Mouse (Mus musculus) kidney, embryonic 15.5 days (tissue): ENCODE measurements at regions not wholly inside any gene's neighbourhood (a gene's known extent, or its start where the extent isn't known, plus 50 kb on each side); places are given as distances from the start of the nearest gene placed in this dataset.

Experiments used
- ATAC-seq: fragments of 200-750 bp; cut with Nextera tagmentation; replicated peaks from 2 replicates; pipeline ENCODE4 v1.8.0; 2017; ENCODE audit warnings: moderate TSS enrichment; ENCODE audit not compliant: low FRiP score
- H3K27ac ChIP-seq: fragments of 300-500 bp; sonication (generic); 2 replicates; pipeline ENCODE4 v1.5.1; 2015; ENCODE audit warnings: mild to moderate bottlenecking, inconsistent platforms
- H3K27me3 ChIP-seq: fragments of 300-500 bp; sonication (generic); 2 replicates; pipeline ENCODE4 v1.6.1; 2015; ENCODE audit warnings: inconsistent platforms
- H3K36me3 ChIP-seq: fragments of 300-500 bp; sonication (generic); 2 replicates; pipeline ENCODE4 v1.6.1; 2015; ENCODE audit warnings: inconsistent platforms
- H3K4me1 ChIP-seq: fragments of 300-500 bp; sonication (generic); 2 replicates; pipeline ENCODE4 v1.6.1; 2015; ENCODE audit warnings: inconsistent platforms
- H3K4me2 ChIP-seq: fragments of 300-500 bp; sonication (generic); 2 replicates; pipeline ENCODE4 v1.6.1; 2015; ENCODE audit warnings: moderate library complexity, mild to moderate bottlenecking, inconsistent platforms
- H3K4me3 ChIP-seq: fragments of 300-500 bp; sonication (generic); replicated peaks from 2 replicates; pipeline ENCODE4 v1.5.1; 2015; ENCODE audit warnings: mild to moderate bottlenecking, inconsistent platforms
- H3K9ac ChIP-seq: fragments of 300-500 bp; sonication (generic); 2 replicates; pipeline ENCODE4 v1.6.1; 2015; ENCODE audit warnings: mild to moderate bottlenecking, inconsistent platforms
- H3K9me3 ChIP-seq: fragments of 300-500 bp; sonication (generic); replicated peaks from 2 replicates; pipeline ENCODE4 v1.6.1; 2016; ENCODE audit warnings: inconsistent platforms
- WGBS: fragments of 180-500 bp; shearing (Covaris S2); methylation state at CpG from one replicate; pipeline ENCODE4 v1.1.7; 2015; ENCODE audit warnings: mixed read lengths; 5-methylcytosine and 5-hydroxymethylcytosine counted together

DNA sequence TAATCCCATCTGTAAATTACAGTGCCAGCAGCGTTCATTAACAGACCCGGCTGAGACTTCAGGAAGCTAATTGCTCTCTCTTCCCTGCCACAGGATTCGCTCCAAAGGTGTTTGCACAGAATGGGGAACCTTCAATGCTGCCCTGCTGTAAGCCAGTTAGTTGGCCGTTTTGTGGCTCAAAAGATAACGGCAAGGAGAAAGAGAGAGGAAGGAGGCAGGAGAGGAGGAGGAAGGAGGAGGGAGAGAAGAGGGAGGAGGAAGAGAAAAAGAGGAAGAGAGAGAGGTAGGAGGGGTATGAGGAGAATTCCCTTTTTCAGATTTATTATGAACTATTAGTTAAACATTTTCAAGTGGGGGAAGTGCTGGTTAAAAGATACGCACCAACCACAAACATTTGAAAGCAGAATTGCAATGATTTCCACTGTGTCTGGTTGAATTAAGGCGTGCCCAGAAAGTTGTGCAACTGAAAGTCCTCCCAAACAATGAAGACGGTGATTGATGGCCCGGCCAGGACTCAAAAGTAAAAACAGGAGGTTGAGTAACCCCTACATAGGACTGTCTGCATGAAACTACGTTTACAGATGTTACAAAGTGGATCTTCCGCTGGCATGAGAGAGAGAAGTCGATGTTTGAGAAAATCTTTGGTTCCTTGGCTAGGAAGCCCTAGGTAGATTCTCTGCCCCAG, 273.6 kb downstream of the Mreg start:
- Histone ChIP-seq H3K27ac (no peak overlapping the region), H3K4me3 (no peak overlapping the region), H3K4me2 (no peak overlapping the region), H3K27me3 (no peaks in the 10 kb centered on the region), H3K9me3 (no peaks in the 10 kb centered on the region), H3K36me3 (no peaks in the 10 kb centered on the region), H3K4me1 (peaks cover 25% of the 10 kb centered on the region), H3K9ac (no peak overlapping the region)
- ATAC-seq: 0 out of 2 replicates have a peak, but pooled peaks have one; percentile 9
- 37% methylated on average over 12 of the region's 12 CpGs for WGBS

DNA sequence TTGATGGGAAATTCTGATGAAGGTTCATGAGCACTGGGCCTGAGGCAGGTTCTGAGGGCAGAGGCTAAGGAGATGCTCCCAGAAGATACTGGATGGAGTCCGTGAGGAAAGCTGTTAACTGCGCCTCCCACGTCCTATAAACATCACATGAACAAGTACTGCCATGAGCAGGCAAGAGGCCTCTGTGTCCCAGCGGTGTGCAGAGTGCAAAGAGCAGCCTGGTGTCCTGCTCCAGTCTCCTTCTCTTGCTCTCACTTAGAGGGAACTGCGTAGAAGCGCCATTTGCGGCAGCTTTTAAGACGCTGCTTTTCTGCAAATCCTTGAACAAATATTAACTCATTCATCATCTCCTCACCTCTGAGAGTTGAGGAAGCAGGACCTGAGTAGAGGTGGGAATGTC, 274.2 kb downstream of the Mreg start:
- Histone ChIP-seq H3K9ac (no peak overlapping the region), H3K4me2 (no peak overlapping the region), H3K9me3 (no peaks in the 10 kb centered on the region), H3K36me3 (no peaks in the 10 kb centered on the region), H3K27me3 (no peaks in the 10 kb centered on the region), H3K27ac (no peak overlapping the region), H3K4me1 (peaks cover 25% of the 10 kb centered on the region), H3K4me3 (no peak overlapping the region)
- 42% methylated on average over 8 of the region's 8 CpGs for WGBS
- peak; percentile 48; the same call in 1 of the 2 replicates for ATAC-seq

GRCm38 (mm10) chr1:71937168-71937567, 274.9 kb downstream of the Mreg start:
- no peak overlapping the region for H3K27ac ChIP-seq
- H3K27me3 ChIP-seq: no peaks in the 10 kb centered on the region
- H3K4me2 ChIP-seq: no peak overlapping the region
- peaks cover 25% of the 10 kb centered on the region for H3K4me1 ChIP-seq
- H3K36me3 ChIP-seq: no peaks in the 10 kb centered on the region
- no peak overlapping the region for H3K4me3 ChIP-seq
- no peaks in the 10 kb centered on the region for H3K9me3 ChIP-seq
- H3K9ac ChIP-seq: no peak overlapping the region
- 64% methylated on average over 3 of the region's 3 CpGs for WGBS
- ATAC-seq: no peak

DNA sequence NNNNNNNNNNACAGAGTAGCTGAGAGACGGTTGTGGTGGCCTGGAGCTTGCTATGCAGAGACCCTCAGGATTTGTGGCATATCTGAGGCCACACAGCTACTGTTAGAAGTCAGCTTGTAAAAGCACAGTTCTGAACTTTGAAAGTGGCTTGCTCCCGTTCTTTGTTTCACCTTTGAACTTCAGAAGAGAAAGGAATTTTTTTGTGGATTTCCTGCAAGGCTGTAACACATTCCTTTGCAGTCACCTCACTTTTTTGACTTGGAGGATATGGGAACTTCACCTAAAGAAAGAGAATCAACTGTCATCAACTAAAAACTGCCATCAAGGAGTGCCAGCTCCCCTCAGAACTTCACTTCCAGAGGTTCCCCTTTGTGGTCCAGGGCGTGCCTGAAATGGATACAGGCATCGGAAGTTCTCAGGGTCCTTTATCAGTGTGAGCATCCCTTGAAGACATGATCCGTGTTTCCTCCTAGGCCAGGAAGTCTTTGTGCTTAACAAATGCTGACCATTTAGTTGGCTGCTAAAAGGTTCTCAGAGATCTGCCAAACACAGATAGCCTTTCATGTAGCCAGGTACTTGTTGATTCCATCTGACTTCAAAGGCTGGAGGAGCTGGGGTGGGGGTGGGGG, 275.5 kb downstream of the Mreg start:
- no peak overlapping the region for H3K4me2 ChIP-seq
- H3K27me3 ChIP-seq: no peaks in the 10 kb centered on the region
- H3K27ac ChIP-seq: no peak overlapping the region
- no peaks in the 10 kb centered on the region for H3K9me3 ChIP-seq
- no peak overlapping the region for H3K9ac ChIP-seq
- no peak overlapping the region for H3K4me3 ChIP-seq
- H3K4me1 ChIP-seq: peaks cover 25% of the 10 kb centered on the region
- no peak for ATAC-seq
- no peaks in the 10 kb centered on the region for H3K36me3 ChIP-seq
- WGBS: 24% methylated on average over 5 of the region's 5 CpGs

GRCm38 (mm10) chr1:71925501-71925900, 272.5 kb upstream of the Fn1 start:
- Histone ChIP-seq H3K27ac (no peak overlapping the region), H3K27me3 (no peaks in the 10 kb centered on the region), H3K4me2 (no peak overlapping the region), H3K4me3 (no peak overlapping the region), H3K9ac (no peak overlapping the region), H3K9me3 (no peaks in the 10 kb centered on the region), H3K4me1 (no peaks in the 10 kb centered on the region), H3K36me3 (no peaks in the 10 kb centered on the region)
- 96% methylated on average over 2 of the region's 2 CpGs for whole genome bisulfite sequencing
- no peak for ATAC-seq

GRCm38 (mm10) chr1:71924884-71925283, 271.9 kb upstream of the Fn1 start:
- H3K27me3 ChIP-seq: no peaks in the 10 kb centered on the region
- ATAC-seq: no peak
- H3K36me3 ChIP-seq: no peaks in the 10 kb centered on the region
- H3K27ac ChIP-seq: no peak overlapping the region
- WGBS: 87% methylated on average over 1 of the region's 1 CpGs
- H3K9me3 ChIP-seq: no peaks in the 10 kb centered on the region
- no peak overlapping the region for H3K9ac ChIP-seq
- no peaks in the 10 kb centered on the region for H3K4me1 ChIP-seq
- H3K4me3 ChIP-seq: no peak overlapping the region
- H3K4me2 ChIP-seq: no peak overlapping the region

DNA sequence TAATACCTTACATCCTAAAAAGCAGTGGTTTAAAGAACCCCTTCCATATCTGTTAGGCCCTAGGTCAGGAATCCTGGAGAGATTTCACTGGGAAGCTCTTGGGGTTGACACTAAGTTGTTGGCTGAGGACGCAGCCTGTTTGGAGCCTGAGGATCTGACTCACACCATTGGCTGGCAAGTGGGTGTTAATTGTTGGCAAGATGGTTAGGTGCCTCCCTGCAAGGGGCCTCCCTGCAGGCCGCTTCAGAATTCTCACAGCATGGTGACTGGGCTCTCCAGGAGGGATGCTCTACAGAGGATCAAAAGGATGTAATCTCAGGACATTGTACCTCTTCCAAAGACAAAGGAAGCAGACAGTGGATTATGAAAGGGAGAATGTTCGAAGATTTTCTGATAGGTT, 270.7 kb upstream of the Fn1 start:
- no peak for ATAC-seq
- no peaks in the 10 kb centered on the region for H3K36me3 ChIP-seq
- 58% methylated on average over 3 of the region's 3 CpGs for WGBS

DNA sequence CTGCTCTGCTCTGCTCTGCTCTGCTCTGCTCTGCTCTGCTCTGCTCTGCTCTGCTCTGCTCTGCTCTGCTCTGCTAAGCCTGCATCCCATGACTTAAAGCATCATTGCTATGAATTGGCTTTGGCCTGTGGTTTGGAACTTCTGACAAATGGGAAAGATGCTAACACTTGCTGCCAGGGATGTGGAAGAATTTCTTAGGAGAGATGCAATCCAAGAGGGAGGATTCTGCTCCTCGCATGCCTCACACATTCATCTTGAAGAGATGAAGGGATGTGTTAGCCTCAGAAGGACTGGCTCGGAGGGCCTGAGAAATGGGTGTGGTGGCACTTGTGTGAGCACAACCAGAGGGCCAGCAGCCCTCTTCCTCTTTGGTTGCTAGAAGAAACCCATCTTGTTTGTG, 268.5 kb upstream of the Fn1 start:
- ATAC-seq: no peak
- Histone ChIP-seq H3K27me3 (no peaks in the 10 kb centered on the region), H3K36me3 (no peaks in the 10 kb centered on the region), H3K9me3 (no peaks in the 10 kb centered on the region), H3K4me2 (no peak overlapping the region), H3K9ac (no peak overlapping the region), H3K4me3 (no peak overlapping the region), H3K4me1 (no peaks in the 10 kb centered on the region), H3K27ac (no peak overlapping the region)
- WGBS: 87% methylated on average over 2 of the region's 2 CpGs

More for the DNA sequence above, 270.7 kb upstream of the Fn1 start:
- no peaks in the 10 kb centered on the region for H3K27me3 ChIP-seq
- no peaks in the 10 kb centered on the region for H3K9me3 ChIP-seq
- no peak overlapping the region for H3K4me2 ChIP-seq
- H3K4me1 ChIP-seq: no peaks in the 10 kb centered on the region
- H3K9ac ChIP-seq: no peak overlapping the region
- no peak overlapping the region for H3K4me3 ChIP-seq
- H3K27ac ChIP-seq: no peak overlapping the region

DNA sequence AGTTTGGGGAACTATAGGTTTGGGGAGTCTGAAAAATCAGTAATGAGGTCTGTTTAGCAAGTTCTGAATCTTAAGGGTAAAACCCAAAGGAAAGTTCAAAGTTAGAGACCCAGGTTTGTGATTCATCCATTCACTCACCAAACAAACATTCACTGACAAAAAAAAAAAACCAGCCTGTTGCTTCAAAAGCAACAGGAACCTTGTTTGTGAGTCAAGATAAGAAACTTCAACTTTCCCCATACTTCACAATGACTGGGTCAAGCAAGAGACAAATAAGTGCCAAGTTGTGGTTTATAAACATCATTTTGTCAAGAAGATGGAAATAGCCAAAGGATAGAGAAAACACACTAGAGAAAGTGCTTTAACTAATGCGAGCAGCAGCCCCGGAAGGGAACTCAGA, 266.9 kb upstream of the Fn1 start:
- 93% methylated on average over 2 of the region's 2 CpGs for WGBS

DNA sequence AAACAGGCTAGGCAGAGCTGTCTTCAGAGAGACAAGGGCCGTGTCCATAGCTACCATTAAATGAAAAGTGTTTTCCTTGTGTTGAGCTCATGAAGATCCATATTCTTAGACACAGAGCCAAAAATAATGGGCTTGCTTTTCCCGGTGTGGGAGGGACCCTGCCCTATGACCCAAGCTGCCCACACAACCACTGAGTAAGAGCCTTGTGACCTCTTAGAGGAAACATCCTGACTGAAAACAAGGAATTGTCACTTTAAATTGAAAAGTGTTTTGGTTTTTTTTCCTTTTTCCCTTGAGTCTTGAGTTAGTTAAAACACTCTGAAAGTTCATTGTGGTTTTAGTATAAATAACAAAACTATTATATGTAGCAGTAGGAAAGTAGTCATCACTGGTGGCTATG, 264.0 kb upstream of the Fn1 start:
- no peak overlapping the region for H3K4me2 ChIP-seq
- WGBS: 37% methylated on average over 2 of the region's 2 CpGs
- no peak overlapping the region for H3K9ac ChIP-seq
- H3K4me3 ChIP-seq: no peak overlapping the region
- no peaks in the 10 kb centered on the region for H3K36me3 ChIP-seq
- no peaks in the 10 kb centered on the region for H3K4me1 ChIP-seq
- H3K27ac ChIP-seq: no peak overlapping the region
- no peak for ATAC-seq
- H3K27me3 ChIP-seq: no peaks in the 10 kb centered on the region
- no peaks in the 10 kb centered on the region for H3K9me3 ChIP-seq

More for the DNA sequence above, 266.9 kb upstream of the Fn1 start:
- Histone ChIP-seq H3K27me3 (no peaks in the 10 kb centered on the region), H3K4me3 (no peak overlapping the region), H3K36me3 (no peaks in the 10 kb centered on the region), H3K9me3 (no peaks in the 10 kb centered on the region), H3K9ac (no peak overlapping the region), H3K4me2 (no peak overlapping the region), H3K4me1 (no peaks in the 10 kb centered on the region), H3K27ac (no peak overlapping the region)
- no peak for ATAC-seq

DNA sequence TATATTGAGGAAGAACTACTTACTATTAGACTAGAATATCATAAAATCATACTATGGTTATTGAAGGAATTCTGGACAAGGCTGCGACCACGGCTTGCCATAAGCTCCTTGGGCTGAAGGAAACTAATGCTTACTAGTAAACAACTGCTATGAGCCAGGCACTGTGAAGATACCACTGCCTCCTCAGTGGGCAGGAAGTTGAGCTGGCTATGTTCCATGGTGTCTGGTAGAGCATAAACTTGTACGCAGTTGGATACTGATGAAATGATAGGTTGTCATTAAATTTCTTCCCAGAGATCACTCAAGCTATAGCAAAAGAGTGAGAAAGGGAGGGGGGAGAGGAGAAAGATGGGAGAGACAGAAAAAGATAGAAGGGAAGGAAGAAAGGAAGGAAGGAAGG, 261.4 kb upstream of the Fn1 start:
- no peak for ATAC-seq
- 85% methylated on average over 3 of the region's 3 CpGs for WGBS

GRCm38 (mm10) chr1:71913221-71913620, 260.2 kb upstream of the Fn1 start:
- Histone ChIP-seq H3K27me3 (no peaks in the 10 kb centered on the region), H3K4me1 (peaks cover 3% of the 10 kb centered on the region; the same call in 1 of the 2 replicates), H3K9me3 (no peaks in the 10 kb centered on the region), H3K36me3 (no peaks in the 10 kb centered on the region), H3K4me2 (no peak overlapping the region), H3K4me3 (no peak overlapping the region), H3K9ac (no peak overlapping the region), H3K27ac (no peak overlapping the region)
- no peak for ATAC-seq
- 70% methylated on average over 5 of the region's 5 CpGs for WGBS

More for the DNA sequence above, 261.4 kb upstream of the Fn1 start:
- Histone ChIP-seq H3K27ac (no peak overlapping the region), H3K27me3 (no peaks in the 10 kb centered on the region), H3K9me3 (no peaks in the 10 kb centered on the region), H3K36me3 (no peaks in the 10 kb centered on the region), H3K4me3 (no peak overlapping the region), H3K4me1 (peaks cover 2% of the 10 kb centered on the region; the same call in 1 of the 2 replicates), H3K9ac (no peak overlapping the region), H3K4me2 (no peak overlapping the region)
